Mouse (Mus musculus) embryo, embryonic 10.5 days (tissue): ENCODE data around the gene Vmn1r174.
"Not testable (repeated sequence)": the region's sequence is repeated elsewhere in the genome, so short reads cannot be mapped to it uniquely, and the experiment has no call there.

Experiments
- DNase-seq: peaks from one replicate; pipeline ENCODE4 v3.0.0-alpha.2; 2015; ENCODE audit warnings: low spot score

The Vmn1r174 gene

GRCm38 (mm10) chr7:23751970-23752369 is at the start of gene Vmn1r174:
TSS of gene Vmn1r174 (plus strand) at chr7:23752270.
- not testable (repeated sequence) for DNase-seq

GRCm38 (mm10) chr7:23784526-23784925 is 32.5 kb downstream of the Vmn1r174 start:
- no peak for DNase-seq

GRCm38 (mm10) chr7:23810543-23810942 is 58.5 kb downstream of the Vmn1r174 start, which contains the start of gene Vmn1r175:
TSS of gene Vmn1r175 (minus strand) at chr7:23810643.
- DNase-seq: not testable (repeated sequence)
